In the genomic region with DNA sequence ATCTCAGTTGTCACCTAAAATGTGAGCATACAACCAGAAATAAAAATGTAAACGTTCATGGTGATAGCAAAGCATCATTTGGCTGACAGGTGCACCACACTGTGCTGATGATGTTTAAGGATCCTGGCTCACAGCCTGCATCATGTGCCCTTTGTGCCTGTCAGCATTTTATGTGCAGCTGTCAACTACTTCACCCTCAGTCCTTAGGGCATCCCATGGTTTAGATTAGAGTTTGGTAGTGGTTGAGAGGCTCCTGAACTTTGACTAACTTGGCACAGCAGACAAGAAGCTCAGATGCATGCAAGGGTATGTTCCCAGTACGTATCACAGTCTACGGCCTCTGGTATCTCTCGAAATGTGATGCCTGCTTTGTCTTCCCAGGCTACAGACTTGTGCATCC, we compare ENCODE assay signal across 11 mouse cellular contexts.
"Had no signal": no experiment of that assay in that cellular context is flagged by ENCODE, and none has a peak within 500 bp of the region (broad histone marks: within the 10 kb centered on the region; RNA-seq: fewer than 3 reads in every experiment).

No protein-coding gene starts in this region.

- DNase-seq: layer of hippocampus, adult 9-11 months; layer of hippocampus, postnatal 36 days; lung, embryonic 14.5 days; lung, postnatal 10 days; lung, postnatal 4 days; midbrain, embryonic 14.5 days; retina, postnatal 1 day; right cerebral cortex, postnatal 4 days; spleen, adult 18-20 months; thymus, adult 18-20 months; thymus, postnatal 14 days had no signal
